Mouse (Mus musculus) c-Kit-positive CD71-positive TER-119-negative erythroid progenitor cells, embryonic 14.5 days (primary cell): ENCODE measurements at regions not wholly inside any gene's neighbourhood (a gene's known extent, or its start where the extent isn't known, plus 50 kb on each side); places are given as distances from the start of the nearest gene placed in this dataset.
"Not testable (repeated sequence)": the region's sequence is repeated elsewhere in the genome, so short reads cannot be mapped to it uniquely, and the experiment has no call there.

Experiments
- DNase-seq: peaks from one replicate; pipeline ENCODE4 v3.0.0-alpha.2; 2013; ENCODE audit warnings: low read depth

DNA sequence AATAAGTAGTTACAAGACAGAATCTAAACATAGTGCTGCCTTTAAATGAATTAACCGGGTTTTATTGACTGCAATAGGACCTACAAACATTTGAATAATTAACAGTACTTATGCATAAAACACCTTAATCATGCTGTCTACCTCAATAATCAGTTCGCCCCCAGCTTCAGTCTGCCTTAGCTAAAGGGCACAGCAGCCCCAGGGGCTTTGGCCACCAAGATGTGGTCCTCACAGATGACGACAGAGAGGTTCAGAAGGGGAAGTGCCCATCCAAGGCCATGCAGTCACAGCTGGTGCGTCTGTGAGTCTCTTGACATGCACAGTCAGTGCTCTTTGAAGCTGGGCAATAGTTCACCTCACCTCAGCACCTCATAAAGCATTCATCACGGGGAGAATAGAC, 452.8 kb upstream of the Jmjd1c start:
- DNase-seq, result no peak

DNA sequence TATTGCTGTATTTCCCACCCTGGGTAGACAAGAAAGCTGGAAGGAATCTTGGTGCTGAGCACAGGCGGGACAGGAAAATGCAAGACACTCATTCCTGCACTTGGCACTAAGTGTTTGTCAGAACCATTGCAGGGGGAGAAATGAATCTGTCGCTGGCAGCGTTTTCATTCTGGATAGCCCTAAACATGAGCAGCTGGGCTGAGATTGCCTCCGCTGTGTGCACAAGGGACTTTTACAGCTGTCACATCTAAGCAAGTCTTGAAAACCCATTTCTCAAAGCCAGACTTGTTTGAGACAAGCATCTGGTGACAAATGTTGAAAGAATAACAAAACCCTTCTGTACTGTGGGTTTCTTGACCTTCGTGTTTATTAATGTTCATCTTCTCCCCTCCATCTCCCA, 438.4 kb upstream of the Jmjd1c start:
- no peak for DNase-seq

GRCm38 (mm10) chr10:66683160-66683559, 412.8 kb upstream of the Jmjd1c start:
- DNase-seq, result no peak

- DNase-seq, result not testable (repeated sequence)
Observed at GRCm38 (mm10) chr10:66689196-66689595, 406.7 kb upstream of the Jmjd1c start.

DNA sequence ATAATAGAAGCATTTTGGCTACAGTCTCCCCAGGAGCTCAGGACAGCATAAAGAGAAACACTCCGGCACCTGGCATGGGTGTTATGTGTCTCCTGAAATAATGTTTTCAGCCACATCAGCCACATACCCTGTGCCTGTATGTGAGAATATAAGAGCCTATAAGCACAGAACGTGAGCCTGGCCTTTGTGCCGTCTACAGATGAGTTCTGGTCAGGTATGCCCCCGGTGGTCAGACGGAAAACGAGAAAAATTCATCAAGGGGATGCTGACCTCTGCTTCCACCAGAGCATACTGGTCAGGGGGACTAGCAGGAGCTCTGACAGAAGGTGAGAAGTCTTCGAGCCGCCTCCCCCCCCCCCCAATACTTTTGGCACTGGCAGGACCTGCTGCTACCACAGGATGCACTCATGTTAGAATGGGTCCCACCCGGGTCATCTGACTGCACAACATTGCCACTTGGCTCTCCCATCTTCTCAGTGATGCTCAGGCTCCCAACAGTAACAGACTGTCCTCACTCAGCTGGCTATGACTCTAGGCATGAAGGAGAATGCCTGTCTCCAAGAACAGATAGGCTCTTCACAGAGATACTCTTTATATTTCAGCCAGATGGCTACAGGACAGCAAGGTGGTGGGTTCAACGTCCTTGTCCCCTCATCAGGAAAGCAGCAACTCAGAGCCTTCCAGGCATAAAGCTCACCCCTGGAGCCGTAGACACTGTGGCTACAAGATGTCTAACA, 401.2 kb upstream of the Jmjd1c start:
- DNase-seq, result no peak

DNA sequence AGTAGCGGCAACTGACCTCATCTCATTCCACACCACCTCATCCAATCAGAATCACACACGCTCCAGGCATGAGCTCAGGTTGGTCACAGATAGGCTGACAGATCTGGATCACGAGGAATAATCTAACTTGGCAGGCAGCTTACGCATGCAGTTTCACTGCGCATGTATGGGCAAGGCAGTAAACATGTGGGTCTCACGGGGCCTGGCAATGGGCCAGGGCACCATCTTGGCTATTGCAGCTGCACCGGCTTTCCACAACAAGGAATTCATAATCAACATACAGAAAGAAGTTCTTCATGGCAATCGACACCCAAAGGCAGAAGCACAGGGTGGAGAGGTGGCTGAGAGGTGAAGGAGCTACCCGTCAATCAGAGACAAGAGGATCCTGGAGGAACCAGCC, 381.0 kb upstream of the Jmjd1c start:
- not testable (repeated sequence) for DNase-seq

GRCm38 (mm10) chr10:66717909-66718308, 378.0 kb upstream of the Jmjd1c start:
- DNase-seq, result no peak

- no peak for DNase-seq
Observed at GRCm38 (mm10) chr10:66719796-66720195, 376.1 kb upstream of the Jmjd1c start.

GRCm38 (mm10) chr10:66733631-66734030, 362.3 kb upstream of the Jmjd1c start:
- DNase-seq, result no peak

DNA sequence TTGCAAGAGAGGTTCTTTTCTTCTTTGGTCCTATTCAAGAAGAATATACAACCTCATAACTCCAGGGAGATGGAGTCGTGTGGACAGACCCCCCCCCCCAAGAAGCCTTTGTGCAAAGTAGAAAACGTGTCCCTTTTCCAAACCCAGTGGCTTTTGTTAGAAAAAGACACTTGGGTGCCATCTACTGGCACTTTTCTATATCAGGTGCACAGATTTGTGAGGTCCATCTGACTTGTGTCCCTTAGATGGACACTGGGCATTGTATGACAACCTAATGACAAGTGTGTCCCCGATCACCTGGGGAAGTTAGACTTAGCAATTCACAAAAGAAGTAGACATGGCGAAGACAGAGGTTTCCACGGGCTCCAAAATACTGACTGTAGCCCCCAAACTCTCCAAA, 361.1 kb upstream of the Jmjd1c start:
- DNase-seq, result no peak

GRCm38 (mm10) chr10:66739017-66739416, 356.9 kb upstream of the Jmjd1c start:
- no peak for DNase-seq

DNA sequence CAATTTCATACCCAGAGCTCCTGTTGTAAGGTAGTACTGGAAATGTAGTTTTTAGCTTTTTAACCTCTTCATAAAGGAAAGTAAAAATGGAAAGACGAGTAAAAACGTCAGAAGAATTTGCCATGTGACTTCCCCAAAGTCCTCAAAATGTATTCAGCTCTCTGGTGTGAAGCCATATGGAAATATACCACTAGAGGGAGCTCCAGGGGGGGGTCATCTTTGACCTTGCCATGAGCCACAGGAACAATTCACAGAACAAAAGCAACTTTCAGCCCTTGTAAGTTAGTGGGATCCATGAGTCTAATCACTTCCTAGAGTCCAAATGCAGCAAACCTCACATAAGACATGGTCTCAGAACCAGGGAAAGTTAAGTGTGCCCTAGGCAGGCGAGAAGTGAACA, 354.1 kb upstream of the Jmjd1c start:
- DNase-seq, result no peak

DNA sequence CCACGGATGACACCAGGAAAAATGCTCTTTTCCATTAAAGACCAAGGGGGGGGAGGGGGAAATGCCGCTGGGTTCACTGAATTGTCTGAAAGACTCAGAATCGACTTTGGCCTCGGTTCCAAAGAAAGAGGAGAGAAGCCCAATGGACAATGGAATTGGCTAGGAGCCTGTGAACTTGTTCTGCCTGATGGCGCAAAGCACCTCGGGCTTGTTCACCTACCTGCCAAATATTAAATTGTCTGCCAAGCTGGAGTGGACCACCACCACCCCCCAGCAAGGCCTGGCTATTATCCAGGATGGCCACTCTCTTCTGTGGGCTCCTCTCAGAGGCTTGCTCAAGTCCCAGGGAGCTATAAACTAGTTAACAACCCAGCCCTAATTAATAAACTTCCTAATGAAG, 352.7 kb upstream of the Jmjd1c start:
- DNase-seq, result no peak

- no peak for DNase-seq
Observed at GRCm38 (mm10) chr10:66745871-66746270, 350.1 kb upstream of the Jmjd1c start.

GRCm38 (mm10) chr10:66752237-66752810, 343.6 kb upstream of the Jmjd1c start:
- no peak for DNase-seq

DNA sequence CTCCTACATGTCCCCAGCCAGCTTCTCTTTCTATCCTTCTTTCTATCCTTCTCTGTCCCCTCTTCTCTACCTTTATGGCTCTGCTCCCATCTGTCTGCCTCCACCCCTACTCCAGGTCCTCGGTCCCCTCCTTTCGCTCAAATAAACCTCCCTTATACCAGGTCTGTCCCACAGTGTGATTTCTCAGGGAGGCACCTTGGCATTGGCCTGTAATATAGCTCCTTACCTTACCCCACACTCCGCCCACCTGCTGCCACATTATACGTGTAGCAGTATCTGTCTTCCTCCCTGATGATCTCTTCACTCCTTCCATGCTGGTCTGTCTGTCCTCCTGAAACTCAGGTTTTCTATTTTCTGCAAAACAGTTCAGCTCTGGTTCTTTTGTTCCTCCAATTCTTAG, 339.1 kb upstream of the Jmjd1c start:
- DNase-seq, result no peak

DNA sequence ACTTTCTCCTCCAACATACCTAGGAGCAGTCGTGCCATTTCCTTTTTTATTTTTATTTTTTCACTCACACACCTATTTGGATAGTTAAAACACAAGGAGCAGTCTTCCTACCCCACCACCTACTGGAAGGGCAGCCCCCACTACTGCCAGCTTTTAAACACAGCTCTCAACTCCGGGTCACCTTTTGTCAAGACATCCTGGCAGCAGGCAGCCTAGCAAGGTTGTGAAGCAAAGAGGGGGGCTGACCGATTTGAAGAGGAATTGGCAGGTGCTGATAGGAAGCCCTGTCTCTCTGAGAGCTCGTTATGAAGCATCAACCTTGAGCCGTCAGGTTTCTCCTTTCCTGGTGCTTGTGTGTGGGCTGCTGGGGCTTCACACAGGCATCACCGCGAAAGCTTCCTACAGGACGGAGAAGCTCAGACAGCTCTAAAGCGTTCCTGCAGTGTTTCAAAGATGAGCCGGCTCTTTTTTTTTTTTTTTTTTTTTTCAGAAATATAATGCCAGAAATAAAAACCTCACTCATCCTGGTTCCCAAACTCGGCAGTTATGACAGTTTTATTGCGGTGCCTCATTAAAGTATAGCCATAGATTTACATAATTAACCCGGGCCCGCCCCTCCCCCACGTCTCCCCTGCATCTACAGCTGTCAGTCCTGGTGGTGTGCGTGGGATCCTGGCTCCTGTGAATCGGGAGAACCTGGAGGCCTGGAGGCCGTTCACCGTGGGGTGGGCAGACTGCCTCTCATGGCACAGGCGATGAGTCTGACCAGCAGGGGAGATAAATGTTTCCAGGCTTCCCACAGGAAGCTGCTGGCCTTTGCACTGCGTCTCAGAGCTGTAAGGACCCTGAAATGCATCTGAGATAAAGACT, 325.5 kb upstream of the Jmjd1c start:
- no peak for DNase-seq

GRCm38 (mm10) chr10:66780335-66781170, 315.4 kb upstream of the Jmjd1c start:
- no peak for DNase-seq

DNA sequence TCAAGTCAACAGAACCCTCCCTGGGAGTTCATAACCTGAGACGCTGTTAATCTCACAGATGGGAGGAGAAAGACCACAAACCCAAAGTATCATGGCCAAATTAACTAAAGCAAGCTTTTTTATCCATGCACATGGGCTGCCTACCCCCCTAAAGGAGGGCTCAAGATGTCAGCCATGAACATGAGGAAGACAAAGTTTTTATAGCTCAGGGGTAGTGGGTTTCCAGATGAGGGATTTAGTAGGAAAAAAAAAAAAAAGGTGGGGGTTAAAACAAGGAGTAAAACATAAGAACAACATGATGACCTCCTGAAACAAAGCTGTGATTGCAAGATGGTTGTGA, 314.8 kb upstream of the Jmjd1c start:
- DNase-seq, result no peak

DNA sequence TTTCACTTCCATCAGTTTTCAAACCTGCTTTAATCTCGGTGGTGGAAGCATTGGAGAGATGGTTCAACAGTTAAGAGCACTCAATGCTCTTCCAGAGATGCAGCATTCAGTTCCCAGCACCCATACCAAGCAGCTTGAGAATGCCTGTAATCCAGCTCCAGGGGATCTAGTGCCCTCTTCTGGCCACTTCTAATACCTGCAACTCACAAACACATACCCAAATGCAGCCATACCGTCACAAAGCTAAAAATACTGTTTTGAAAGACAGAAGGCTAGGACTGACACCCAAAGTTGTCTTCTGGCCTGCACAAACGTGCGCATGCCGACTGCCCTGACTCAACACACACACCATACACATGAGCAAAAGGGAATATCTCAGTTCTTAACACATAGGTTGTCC, 313.9 kb upstream of the Jmjd1c start:
- no peak for DNase-seq

DNA sequence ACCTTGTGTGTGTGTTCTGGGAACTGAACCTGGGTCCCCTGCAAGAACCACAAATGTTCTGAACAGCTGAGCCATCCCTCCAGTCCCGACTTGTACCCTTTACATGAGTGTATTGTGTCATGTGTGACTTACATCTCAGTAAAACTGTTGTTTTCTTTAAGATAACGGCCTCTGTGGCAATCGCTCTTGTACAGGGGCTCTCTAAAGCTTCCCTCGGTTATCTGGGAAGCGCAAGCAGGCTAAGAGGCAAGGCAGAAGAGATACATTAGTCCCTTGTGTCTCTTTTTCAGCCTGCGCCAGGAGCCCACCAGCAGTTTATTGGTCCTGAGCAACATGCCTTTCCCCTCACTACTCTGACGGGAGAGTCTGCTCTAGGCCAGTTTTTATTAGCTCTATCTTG, 308.1 kb upstream of the Jmjd1c start:
- DNase-seq, result no peak

- DNase-seq, result no peak
Observed at GRCm38 (mm10) chr10:66796296-66796695, 299.6 kb upstream of the Jmjd1c start.
